Mouse (Mus musculus) 3T3-L1 (cell line): ENCODE results near the gene Pank1.

Experiments
- DNase-seq: peaks from one replicate; pipeline ENCODE4 v3.0.0-alpha.2; 2015; ENCODE audit warnings: low read depth, low spot score

The Pank1 gene

DNA sequence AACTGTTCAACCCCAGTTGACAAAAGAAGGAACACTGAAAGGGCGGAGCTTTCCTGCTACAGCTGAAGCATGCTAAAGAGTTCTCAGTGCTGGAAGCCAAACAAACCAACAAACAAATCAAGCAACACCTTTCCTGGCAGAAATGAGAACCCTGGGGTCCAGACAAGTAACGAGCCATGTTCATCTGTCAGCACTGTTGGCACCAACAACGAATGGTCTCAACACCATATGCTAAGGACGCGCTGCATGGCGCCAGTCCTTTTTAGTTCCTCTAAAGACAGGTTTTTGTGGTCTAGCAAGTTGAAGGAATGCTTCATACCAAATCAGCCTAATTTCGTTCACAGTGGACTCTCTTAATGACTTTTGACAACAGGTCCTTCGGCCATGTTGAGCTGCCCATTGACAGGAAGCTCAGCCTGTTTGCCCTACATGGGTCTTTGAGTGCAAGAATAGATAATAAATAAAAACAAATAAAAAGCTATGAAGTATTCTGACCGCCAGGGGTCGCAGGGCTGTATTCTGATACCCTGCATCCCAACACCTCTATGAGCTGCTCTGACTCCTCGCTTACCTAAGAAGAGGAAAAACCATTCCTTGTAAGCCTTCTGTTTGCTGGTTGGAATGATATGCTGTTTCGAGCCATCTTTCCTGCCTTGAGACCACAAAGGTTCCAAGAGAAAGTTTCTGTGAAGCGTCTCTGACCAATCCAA, 53.2 kb downstream of the Pank1 start:
- peak; percentile 56 for DNase-seq

DNA sequence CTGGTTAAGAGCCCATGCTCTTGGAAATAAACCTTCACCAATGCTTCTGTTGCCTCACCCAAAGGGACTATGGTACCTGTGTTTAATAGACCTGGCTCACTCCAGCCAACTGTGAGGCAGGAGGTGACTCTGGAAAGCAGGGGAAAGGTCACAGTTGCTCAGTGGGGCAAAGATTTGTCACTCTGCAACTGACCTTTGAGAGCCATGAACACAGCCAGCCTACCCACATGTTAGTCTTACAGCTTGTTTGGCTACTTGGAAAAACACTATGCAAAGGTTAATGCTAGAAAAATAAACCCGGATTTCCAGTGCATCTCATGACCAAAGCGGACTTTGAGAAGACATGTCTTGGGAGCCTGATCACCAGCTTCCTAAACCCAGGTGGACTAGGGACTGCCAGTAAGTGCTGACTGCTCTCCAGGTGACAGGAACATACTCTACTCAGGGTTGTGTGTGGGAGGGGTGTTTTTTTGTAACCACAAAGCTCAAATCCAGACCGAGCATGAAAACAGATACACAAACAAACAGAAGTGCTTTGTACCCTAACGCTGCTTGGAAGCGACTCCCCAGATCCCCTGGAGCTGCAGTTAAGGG, 59.6 kb downstream of the Pank1 start:
- DNase-seq = no peak

DNA sequence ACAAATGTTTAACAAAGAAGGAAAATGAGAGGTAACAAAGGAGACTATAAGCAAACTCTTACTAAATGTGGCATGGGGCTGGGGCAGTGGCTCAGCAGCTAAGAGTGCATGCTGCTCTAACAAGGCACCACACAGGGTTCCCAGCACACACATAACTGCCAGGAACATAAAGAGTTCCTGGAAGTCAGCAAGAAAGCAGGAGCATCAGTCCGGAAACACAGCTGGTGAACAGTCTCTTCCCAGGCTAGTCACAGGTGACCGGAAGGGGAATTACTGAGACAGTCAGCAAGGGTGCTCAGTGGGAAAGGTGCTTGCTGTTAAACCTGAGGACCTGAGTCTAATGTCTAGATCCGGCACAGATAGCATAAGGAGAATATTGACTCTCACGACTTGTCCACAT, 63.9 kb downstream of the Pank1 start:
- no peak for DNase-seq

DNA sequence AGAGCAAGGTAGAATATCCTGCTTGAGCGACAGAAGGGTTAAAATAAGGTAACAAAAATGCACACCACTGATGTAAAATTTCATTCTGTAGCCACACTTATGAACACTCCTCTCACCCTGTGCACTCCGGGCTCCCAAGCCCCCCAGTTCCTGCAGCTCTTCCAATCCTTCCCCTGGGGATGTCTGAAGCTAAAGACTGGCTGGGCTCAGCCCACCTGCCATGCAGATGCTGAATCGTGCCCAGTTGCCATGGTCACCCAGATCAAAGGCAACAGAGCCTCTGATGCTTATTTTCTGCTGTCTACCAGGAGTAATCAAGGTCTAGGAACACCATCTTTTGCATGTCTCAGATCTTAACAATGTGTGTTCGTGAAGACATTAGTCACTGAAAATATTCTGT, 64.6 kb downstream of the Pank1 start:
- DNase-seq = no peak

DNA sequence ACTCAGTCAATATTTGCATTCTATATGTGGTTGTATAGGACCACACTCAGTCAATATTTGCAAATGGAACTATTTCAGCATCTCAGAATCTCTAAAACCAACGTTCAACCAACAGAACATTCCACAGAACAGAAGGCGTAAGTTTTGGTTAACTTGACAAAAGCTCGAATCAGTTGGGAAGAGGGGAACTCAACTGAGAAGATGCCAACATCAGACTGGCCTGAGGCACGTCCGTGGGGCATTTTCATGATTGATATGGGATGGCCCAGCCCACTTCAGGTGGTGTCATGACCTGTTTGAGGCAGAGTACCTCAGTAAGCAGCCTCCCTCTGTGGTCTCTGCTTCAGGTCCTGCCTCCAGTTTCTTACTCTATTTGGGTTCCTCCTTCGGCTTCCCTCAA, 65.3 kb downstream of the Pank1 start:
- DNase-seq = no peak

DNA sequence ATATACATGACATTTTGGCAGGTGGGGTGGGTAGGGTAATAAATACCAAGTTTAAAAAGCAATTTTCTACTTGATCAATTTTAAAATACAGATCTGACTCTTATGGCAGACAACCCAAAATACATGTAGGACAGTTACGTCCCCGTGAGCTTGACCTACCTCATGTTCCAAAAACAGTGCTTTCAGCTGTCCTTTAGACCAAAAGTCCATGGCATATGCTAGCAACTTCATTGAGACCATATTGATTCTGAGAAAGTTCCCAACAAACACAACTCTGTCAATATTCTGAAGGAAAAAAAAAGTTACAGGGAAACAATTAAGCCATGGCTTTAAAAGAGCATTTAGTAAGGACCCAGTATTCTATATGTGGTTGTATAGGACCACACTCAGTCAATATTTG, 65.7 kb downstream of the Pank1 start:
- DNase-seq = no peak

DNA sequence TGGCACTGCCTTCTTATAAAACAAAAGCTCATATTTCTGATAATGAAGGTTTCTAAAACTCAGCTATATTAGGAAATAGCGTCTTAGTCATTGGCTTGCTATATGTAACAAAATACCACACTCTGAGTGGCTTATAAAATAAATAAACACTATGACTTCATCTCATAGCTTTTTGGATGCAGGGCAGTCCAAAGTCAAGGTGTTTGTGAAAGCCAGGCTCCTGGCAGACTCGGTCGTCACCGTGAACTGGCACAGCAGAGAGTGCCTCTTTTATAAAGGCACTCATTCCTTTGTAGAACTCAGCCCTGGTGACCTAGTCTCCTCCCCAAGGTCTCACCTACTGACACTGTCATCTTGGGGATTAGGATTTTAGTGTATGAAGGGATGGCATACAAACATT, 66.5 kb downstream of the Pank1 start:
- DNase-seq = peak; percentile 18

DNA sequence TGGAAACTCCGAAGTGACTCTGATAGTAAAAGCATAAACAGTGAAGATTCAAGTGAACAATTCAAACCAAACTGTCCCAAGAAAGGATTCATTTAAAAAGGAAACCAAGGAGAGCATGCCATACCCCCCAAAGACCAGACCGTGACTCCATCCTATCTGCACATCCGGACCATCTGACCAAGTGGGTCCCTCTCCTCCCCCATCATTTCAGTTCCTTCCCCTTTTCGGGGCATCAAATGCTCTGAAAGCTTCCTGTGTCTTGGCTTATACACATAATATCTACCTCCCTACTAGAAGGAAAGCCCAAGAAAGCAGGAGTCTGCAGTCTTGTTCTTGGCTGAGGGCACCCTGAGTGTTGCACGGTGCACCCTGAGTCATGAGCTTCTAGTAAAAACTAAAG, 72.1 kb downstream of the Pank1 start:
- no peak for DNase-seq

DNA sequence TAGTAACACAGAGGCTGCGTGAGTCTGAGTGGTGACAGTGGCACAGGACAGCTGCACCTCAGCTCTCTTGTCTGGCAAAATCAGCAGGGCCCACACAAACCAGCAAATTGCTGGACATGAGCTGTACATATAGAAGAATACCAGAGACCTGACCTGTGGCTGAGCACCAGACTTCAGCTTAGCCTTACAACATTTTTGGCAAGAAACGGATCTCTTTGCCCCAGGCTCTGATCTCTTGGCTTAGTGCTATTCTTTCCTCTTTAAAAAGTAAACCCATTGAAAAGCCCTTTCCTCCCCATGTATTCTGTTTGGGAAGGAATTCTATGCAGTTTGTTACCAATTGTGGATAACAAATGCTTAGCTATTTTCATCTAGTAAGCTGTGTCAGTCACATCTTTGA, 74.2 kb downstream of the Pank1 start:
- peak; percentile 78 for DNase-seq

DNA sequence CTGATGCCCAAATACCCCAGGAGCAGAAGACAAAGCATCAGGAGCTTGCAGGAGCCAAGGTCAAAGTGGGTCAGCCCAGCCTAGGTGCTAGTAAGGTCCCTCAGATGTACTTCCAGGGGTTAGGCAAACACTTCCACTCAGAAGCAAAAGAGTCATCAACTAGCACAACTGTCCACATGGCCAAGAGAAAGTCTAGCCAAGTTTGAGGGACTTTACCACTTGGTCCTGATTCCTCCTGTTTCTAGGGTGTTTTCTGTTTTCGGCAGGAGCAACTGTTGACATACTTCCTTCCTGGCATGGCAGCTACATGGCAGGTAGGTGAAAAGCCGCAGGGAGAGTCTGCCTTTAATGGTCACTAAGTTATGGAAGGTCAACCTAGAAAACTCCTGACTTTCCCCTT, 74.7 kb downstream of the Pank1 start:
- no peak for DNase-seq

DNA sequence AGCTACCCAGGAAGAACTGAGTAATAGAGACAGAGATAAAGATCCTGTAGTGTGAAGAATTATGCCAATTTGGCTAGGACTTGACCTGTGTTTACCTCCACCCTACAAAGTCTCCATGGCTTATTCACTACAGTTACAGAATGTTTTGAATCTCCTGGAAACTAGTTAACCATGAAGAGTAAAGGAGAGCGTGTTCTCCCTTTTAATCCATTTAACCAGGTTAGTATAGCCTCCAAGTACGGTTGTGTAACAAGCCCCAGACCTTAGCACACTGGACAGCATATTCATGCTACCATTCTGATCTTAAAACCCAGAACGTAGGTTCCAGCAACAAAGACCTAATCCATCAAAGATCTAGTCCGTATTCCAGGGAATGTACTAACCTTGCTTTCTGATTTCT, 75.9 kb downstream of the Pank1 start:
- DNase-seq = no peak

DNA sequence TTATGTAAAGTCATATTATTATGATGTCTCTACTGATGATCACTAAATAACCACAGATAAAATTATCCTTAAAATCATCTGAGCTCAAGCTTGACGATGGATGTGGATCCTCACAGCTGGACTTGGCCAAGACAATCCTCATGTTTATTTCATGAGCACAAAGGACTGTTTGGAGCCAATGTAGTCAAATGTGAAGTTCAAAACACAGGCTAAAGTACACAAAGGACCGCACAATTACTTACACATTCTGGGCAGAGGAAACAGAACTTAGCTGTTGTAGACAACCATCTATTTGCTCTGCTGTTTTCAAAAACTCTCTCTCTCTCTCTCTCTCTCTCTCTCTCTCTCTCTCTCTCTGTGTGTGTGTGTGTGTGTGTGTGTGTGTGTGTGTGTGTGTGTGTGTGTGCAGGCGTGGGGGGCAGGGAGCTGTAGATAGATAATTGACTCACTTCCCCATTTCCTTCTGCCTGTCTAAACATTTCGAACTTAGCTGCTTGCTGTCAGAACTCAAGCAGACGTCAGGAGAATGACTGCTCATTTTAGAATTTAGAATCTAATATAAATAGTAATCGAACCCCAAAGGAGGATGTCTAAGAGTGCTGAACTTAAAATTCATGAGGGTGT, 79.5 kb downstream of the Pank1 start:
- DNase-seq = no peak

DNA sequence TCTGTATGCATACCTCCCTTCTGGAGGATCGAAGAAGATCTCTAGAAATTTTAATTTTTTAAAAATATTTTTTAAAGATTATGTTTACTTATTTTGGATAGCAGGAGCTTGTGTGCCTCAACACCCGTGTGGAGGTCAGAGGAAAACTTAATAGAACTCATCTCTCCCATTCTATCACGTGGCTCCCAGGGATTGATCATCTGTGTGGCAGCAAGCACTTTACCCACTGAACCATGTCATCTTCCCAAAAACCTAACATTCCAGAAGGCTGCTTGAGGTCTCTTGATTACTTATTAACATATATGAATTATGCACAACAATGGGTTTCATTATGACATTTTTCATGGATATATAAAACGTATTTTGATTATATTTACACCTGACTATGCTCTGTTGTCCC, 82.9 kb downstream of the Pank1 start:
- DNase-seq = no peak

DNA sequence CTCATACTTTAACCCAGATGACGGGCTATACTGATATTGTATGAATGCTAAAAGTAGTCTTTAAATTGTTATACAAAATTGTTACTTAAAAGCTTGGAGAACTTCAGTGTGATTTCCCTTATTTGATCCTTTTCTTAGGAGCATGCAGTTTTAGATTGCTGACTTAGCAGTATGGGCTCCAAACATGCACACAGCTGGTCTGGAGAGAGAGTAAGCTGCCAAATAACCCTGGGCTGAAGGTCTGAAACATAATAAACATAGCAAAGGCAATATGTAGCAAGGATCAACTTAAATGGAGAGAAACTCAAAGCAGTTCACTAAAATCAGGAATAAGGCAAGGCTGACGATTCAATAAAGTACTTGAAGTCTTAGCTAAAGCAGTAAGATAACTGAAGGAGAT, 96.8 kb downstream of the Pank1 start:
- peak; percentile 18 for DNase-seq

DNA sequence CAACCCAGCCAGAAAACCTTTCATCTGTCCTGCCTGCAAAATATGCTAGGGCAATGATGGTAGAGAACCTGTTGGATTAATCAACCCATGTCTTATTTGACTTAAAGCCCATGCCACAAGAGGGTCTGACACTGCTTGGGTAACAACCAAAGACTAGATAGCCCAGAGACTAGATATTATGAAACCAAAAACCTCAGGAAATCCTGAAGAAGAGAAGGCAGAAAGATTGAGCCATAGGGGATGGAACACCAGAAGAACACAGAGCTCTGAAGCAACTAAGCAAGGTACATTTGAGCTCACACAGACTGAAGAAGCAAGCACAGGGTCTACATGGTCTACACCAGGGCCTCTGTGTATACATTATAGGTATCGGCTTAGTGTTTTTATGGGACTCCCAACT, 100.3 kb downstream of the Pank1 start:
- no peak for DNase-seq

DNA sequence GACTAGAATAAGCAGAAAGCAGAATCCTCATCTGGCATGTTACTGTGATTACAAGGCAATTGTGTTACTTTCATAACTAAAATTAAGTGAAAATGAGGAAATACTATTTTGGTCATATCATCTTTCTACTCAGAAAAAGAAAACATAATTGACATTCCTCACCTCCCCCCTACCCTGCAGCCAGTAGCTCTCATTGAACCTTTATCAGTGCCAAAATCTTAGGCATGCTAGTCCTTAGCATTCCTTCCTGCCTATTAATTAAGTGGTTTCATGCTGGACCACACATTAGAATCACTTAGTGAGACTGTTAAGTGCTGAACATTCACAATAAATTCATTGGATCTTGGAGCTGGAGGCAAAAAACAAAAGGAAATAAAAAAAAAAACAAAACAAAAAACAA, 101.2 kb downstream of the Pank1 start:
- DNase-seq = peak; percentile 14

DNA sequence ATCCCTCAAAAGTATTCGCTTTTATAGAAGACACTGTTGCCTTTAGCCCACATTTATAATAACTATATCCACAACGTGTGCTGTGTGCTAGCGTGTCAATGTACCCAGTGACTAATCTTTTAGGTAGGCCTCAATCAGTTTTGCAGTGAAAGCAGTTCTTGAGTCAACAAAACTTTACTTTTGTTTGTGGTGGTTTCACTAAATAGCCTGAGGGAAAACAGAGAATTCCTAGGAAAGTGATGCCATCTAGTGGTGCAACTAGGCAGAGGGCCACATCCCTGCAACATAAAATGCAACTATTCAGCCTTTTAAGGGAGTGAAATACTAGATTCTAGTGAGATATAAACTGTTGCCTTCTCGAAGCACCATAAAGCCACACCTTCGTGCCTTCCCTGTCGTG, 106.5 kb downstream of the Pank1 start:
- DNase-seq = peak; percentile 92

DNA sequence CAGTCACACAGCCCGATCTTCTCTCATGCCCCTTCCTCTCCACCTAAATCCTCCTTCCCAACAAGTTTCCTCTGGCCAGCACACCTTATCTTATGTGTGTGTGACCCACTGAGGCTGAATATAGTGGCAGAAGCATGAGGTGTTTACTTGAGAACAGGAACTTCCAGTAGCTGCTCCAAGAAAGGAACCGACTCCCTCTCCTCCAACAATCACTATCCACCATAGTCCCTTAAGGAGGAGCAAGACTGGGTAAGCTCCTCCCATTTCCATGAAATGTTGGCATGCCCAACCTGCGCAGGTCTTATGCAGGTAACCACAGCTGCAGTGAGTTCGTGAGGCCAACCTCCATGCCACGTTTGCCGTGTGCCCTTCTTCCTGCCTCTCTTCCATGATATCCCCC, 108.5 kb downstream of the Pank1 start:
- DNase-seq = no peak

DNA sequence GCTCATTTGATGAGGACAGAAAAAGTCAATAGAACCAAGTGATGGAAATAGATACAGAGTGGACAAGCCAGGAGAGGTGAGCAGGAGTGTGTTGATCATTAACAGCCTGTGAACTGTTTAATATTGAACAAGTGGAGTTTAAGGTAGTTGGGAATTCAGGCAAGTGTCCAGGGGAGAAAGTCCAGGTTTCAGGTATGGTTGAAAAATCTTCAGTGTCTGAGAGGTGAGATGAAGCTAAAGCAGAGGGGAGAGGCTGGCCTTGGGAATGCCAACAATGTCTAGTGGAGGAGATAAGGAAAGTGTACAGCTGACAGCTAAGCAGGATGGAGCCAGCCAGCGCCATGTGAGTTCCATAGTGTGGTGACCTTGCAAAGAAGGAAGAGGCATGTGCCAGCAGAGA, 120.5 kb downstream of the Pank1 start:
- DNase-seq = no peak
